Mouse (Mus musculus) heart, embryonic 11.5 days (tissue): ENCODE results near the gene Ppargc1a. TPM values are rescaled to one million over a fixed set of nuclear protein-coding genes. Genes with fewer than 3 reads are reported as not detected.

Experiments
- ATAC-seq: fragments of 200-750 bp; cut with Nextera tagmentation; replicated peaks from 2 replicates; pipeline ENCODE4 v1.8.0; 2017; ENCODE audit warnings: moderate library complexity; ENCODE audit not compliant: insufficient number of reproducible peaks, low FRiP score, low TSS enrichment
- H3K27ac ChIP-seq: fragments of 300-500 bp; sonication (generic); 2 replicates; pipeline ENCODE4 v1.5.1; 2014; ENCODE audit warnings: mild to moderate bottlenecking, low read depth, low read length
- H3K27me3 ChIP-seq: fragments of 300-500 bp; sonication (generic); 2 replicates; pipeline ENCODE4 v1.6.1; 2014; ENCODE audit warnings: mild to moderate bottlenecking, low read length, mixed read lengths; ENCODE audit not compliant: control insufficient read depth, insufficient read depth
- H3K36me3 ChIP-seq: fragments of 300-500 bp; sonication (generic); 2 replicates; pipeline ENCODE4 v1.6.1; 2014; ENCODE audit warnings: mild to moderate bottlenecking, low read length, moderate library complexity, mixed read lengths; ENCODE audit not compliant: control insufficient read depth, insufficient read depth
- H3K4me1 ChIP-seq: fragments of 300-500 bp; sonication (generic); 2 replicates; pipeline ENCODE4 v1.6.1; 2014; ENCODE audit warnings: low read length; ENCODE audit not compliant: control insufficient read depth, insufficient read depth
- H3K4me2 ChIP-seq: fragments of 300-500 bp; sonication (generic); 2 replicates; pipeline ENCODE4 v1.6.1; 2014; ENCODE audit warnings: mild to moderate bottlenecking, moderate library complexity
- H3K4me3 ChIP-seq: fragments of 300-500 bp; sonication (generic); 2 replicates; pipeline ENCODE4 v1.5.1; 2014; ENCODE audit warnings: low read depth, low read length
- H3K9ac ChIP-seq: fragments of 300-500 bp; sonication (generic); 2 replicates; pipeline ENCODE4 v1.6.1; 2014; ENCODE audit warnings: mild to moderate bottlenecking, low read depth, low read length, moderate library complexity
- H3K9me3 ChIP-seq: fragments of 300-500 bp; sonication (generic); replicated peaks from 2 replicates; pipeline ENCODE4 v1.6.1; 2016; ENCODE audit warnings: low read length; ENCODE audit not compliant: control insufficient read depth
- WGBS: fragments of 180-500 bp; shearing (Covaris S2); extraction: QIAGEN DNeasy Blood & Tissue Kit; methylation state at CpG from one replicate; pipeline ENCODE4 v1.1.7; 2014; ENCODE audit not compliant: insufficient replicate concordance; 5-methylcytosine and 5-hydroxymethylcytosine counted together
- polyA plus RNA-seq: library from polyadenylated mRNA; unstranded; fragments of >200 nt; fragmentation: Nextera tagmentation; extraction: Ambion mirVana; gene quantifications from 2 replicates; pipeline ENCODE4 v1.2.1, GENCODE M21; 2014

Gene Ppargc1a
- polyA plus RNA-seq, 1 experiment from 2014 or later, result 40.1 TPM

- no peak for ATAC-seq
- Histone ChIP-seq H3K4me2 (no peak overlapping the region), H3K36me3 (no peaks in the 10 kb centered on the region; the same call in 1 of the 2 replicates), H3K27ac (peak overlapping the region; percentile 46; the same call in 1 of the 2 replicates), H3K9me3 (no peaks in the 10 kb centered on the region), H3K4me1 (peaks cover 22% of the 10 kb centered on the region), H3K4me3 (no peak overlapping the region), H3K9ac (no peak overlapping the region), H3K27me3 (no peaks in the 10 kb centered on the region)
- WGBS, result 46% methylated on average over 7 of the region's 7 CpGs
These were observed 89.1 kb downstream of the Ppargc1a start for GRCm38 (mm10) chr5:51478319-51478994.

- H3K9ac ChIP-seq, result no peak overlapping the region
- no peak overlapping the region for H3K27ac ChIP-seq
- H3K36me3 ChIP-seq, result peaks cover 6% of the 10 kb centered on the region
- no peaks in the 10 kb centered on the region for H3K9me3 ChIP-seq
- no peak for ATAC-seq
- no peaks in the 10 kb centered on the region for H3K27me3 ChIP-seq
- H3K4me2 ChIP-seq, result no peak overlapping the region
- WGBS, result 53% methylated on average over 3 of the region's 3 CpGs
- H3K4me1 ChIP-seq, result peaks cover 22% of the 10 kb centered on the region
- H3K4me3 ChIP-seq, result no peak overlapping the region
These were observed 90.4 kb downstream of the Ppargc1a start for GRCm38 (mm10) chr5:51477140-51477539.

GRCm38 (mm10) chr5:51475034-51475541, 92.4 kb downstream of the Ppargc1a start:
- Histone ChIP-seq H3K36me3 (peaks cover 6% of the 10 kb centered on the region), H3K27ac (no peak overlapping the region)

GRCm38 (mm10) chr5:51471614-51472013, 95.9 kb downstream of the Ppargc1a start:
- 84% methylated on average over 4 of the region's 4 CpGs for WGBS
- H3K27ac ChIP-seq, result no peak overlapping the region
- peaks cover 6% of the 10 kb centered on the region for H3K36me3 ChIP-seq

More at GRCm38 (mm10) chr5:51475034-51475541, 92.4 kb downstream of the Ppargc1a start:
- ATAC-seq, result no peak
- Histone ChIP-seq H3K4me3 (no peak overlapping the region), H3K9me3 (no peaks in the 10 kb centered on the region), H3K4me2 (no peak overlapping the region), H3K9ac (no peak overlapping the region), H3K27me3 (no peaks in the 10 kb centered on the region), H3K4me1 (peaks cover 22% of the 10 kb centered on the region)
- 89% methylated on average over 4 of the region's 4 CpGs for WGBS

GRCm38 (mm10) chr5:51466036-51466435, 101.5 kb downstream of the Ppargc1a start:
- Histone ChIP-seq H3K4me1 (no peaks in the 10 kb centered on the region), H3K4me3 (no peak overlapping the region), H3K27me3 (no peaks in the 10 kb centered on the region), H3K9me3 (no peaks in the 10 kb centered on the region), H3K9ac (no peak overlapping the region), H3K4me2 (no peak overlapping the region), H3K27ac (no peak overlapping the region), H3K36me3 (0 out of 2 replicates have a peak, but pooled peaks cover 2% of the 10 kb centered on the region)
- no peak for ATAC-seq
- WGBS, result 44% methylated on average over 5 of the region's 5 CpGs

More at GRCm38 (mm10) chr5:51471614-51472013, 95.9 kb downstream of the Ppargc1a start:
- no peaks in the 10 kb centered on the region for H3K9me3 ChIP-seq
- H3K27me3 ChIP-seq, result no peaks in the 10 kb centered on the region
- H3K4me3 ChIP-seq, result no peak overlapping the region
- no peaks in the 10 kb centered on the region for H3K4me1 ChIP-seq
- no peak for ATAC-seq
- H3K4me2 ChIP-seq, result no peak overlapping the region
- H3K9ac ChIP-seq, result no peak overlapping the region

GRCm38 (mm10) chr5:51452033-51452432, 115.5 kb downstream of the Ppargc1a start:
- H3K36me3 ChIP-seq, result no peaks in the 10 kb centered on the region
- ATAC-seq, result no peak
- no peaks in the 10 kb centered on the region for H3K9me3 ChIP-seq
- H3K4me3 ChIP-seq, result no peak overlapping the region
- no peak overlapping the region for H3K9ac ChIP-seq
- H3K4me1 ChIP-seq, result peaks cover 6% of the 10 kb centered on the region; the same call in 1 of the 2 replicates
- no peaks in the 10 kb centered on the region for H3K27me3 ChIP-seq
- H3K27ac ChIP-seq, result no peak overlapping the region
- H3K4me2 ChIP-seq, result no peak overlapping the region
- WGBS, result 60% methylated on average over 3 of the region's 3 CpGs

GRCm38 (mm10) chr5:51447631-51448030, 119.9 kb downstream of the Ppargc1a start:
- no peak overlapping the region for H3K4me3 ChIP-seq
- H3K4me2 ChIP-seq, result no peak overlapping the region
- H3K9me3 ChIP-seq, result no peaks in the 10 kb centered on the region
- ATAC-seq, result no peak
- WGBS, result 84% methylated on average over 1 of the region's 1 CpGs
- H3K4me1 ChIP-seq, result peaks cover 6% of the 10 kb centered on the region
- H3K27me3 ChIP-seq, result no peaks in the 10 kb centered on the region
- no peak overlapping the region for H3K9ac ChIP-seq
- H3K27ac ChIP-seq, result no peak overlapping the region
- H3K36me3 ChIP-seq, result no peaks in the 10 kb centered on the region

- Histone ChIP-seq H3K27me3 (no peaks in the 10 kb centered on the region), H3K4me3 (no peak overlapping the region), H3K36me3 (no peaks in the 10 kb centered on the region), H3K4me1 (peaks cover 5% of the 10 kb centered on the region), H3K27ac (no peak overlapping the region), H3K4me2 (no peak overlapping the region), H3K9ac (no peak overlapping the region), H3K9me3 (no peaks in the 10 kb centered on the region)
- WGBS, result 89% methylated on average over 14 of the region's 14 CpGs
- no peak for ATAC-seq
These were observed 121.0 kb downstream of the Ppargc1a start for GRCm38 (mm10) chr5:51446299-51447090.
